8 mouse cellular contexts compared by ENCODE assay signal in genomic region chr2:62630446-62630845, GRCm38 (mm10). TPM values are rescaled to one million over a fixed set of nuclear protein-coding genes. Genes with fewer than 3 reads are reported as not detected.
DNase-seq lines count a peak whose midpoint lies in the region; ATAC-seq and TF ChIP-seq lines count a peak whose summit lies in the region.
"Had no signal": no experiment of that assay in that cellular context is flagged by ENCODE, and none has a peak within 500 bp of the region (broad histone marks: within the 10 kb centered on the region; RNA-seq: fewer than 3 reads in every experiment).

No protein-coding gene starts in this region.

- no peaks in the 10 kb centered on the region for H3K27me3 ChIP-seq in kidney, adult 2 months (replicated peaks; ENCODE audit: control insufficient read depth, insufficient read depth, low read length)
- no peaks in the 10 kb centered on the region for H3K27me3 ChIP-seq in kidney, embryonic 15.5 days
- no peaks in the 10 kb centered on the region for H3K27me3 ChIP-seq in Patski
- H3K27me3 ChIP-seq in hindbrain, embryonic 13.5 days: 0 out of 2 replicates have a peak, but pooled peaks cover 4% of the 10 kb centered on the region
- H3K27me3 ChIP-seq: embryonic facial prominence, embryonic 15.5 days had no signal

- no peak for ATAC-seq in kidney, embryonic 15.5 days (replicated peaks; ENCODE audit: low FRiP score)
- ATAC-seq in CD4-positive, CD25-positive, alpha-beta regulatory T cell, adult 4 months: peak; percentile 86
- peak; percentile 78 for ATAC-seq in Patski
- peak; percentile 36; the same call in 1 of the 2 replicates for ATAC-seq in hindbrain, embryonic 13.5 days (ENCODE audit: low FRiP score)

- no peak overlapping the region for H3K9ac ChIP-seq in kidney, embryonic 15.5 days
- no peak overlapping the region for H3K9ac ChIP-seq in hindbrain, embryonic 13.5 days
- H3K9ac ChIP-seq: embryonic facial prominence, embryonic 15.5 days had no signal

- 14% methylated on average over 6 of the region's 6 CpGs for WGBS in kidney, adult 2 months
- 23% methylated on average over 6 of the region's 6 CpGs for WGBS in kidney, embryonic 15.5 days
- 25% methylated on average over 6 of the region's 6 CpGs for WGBS in hindbrain, embryonic 13.5 days

- 0 out of 2 replicates have a peak, but pooled peaks have one; percentile 16 for TF ChIP-seq CTCF in kidney, adult 2 months (conservative IDR thresholded peaks at IDR 0.05; ENCODE audit: insufficient read depth, insufficient read length, low read depth, low read length)
- peak; percentile 64 for TF ChIP-seq CTCF in Patski (IDR thresholded peaks at IDR 0.05)

- DNase-seq in kidney, adult 2 months: peak; percentile 62
- DNase-seq in Patski (ENCODE audit: low read depth, low spot score): no peak
- DNase-seq in lung, postnatal 36 days: peak; percentile 65
- no peak for DNase-seq in adrenal gland, postnatal 4 days (ENCODE audit: low spot score in 2 of 2)

- H3K27ac ChIP-seq in kidney, adult 2 months (ENCODE audit: insufficient read depth, low read depth, low read length): no peak overlapping the region
- no peak overlapping the region for H3K27ac ChIP-seq in kidney, embryonic 15.5 days
- no peak overlapping the region for H3K27ac ChIP-seq in hindbrain, embryonic 13.5 days
- H3K27ac ChIP-seq: embryonic facial prominence, embryonic 15.5 days had no signal

- TF ChIP-seq POLR2A in kidney, adult 2 months (IDR thresholded peaks at IDR 0.05; ENCODE audit: low read depth, low read length): no peak

- in situ Hi-C loops in Patski (cut with MboI; ENCODE audit: low pct_unique_long_range_greater_than_20kb): loop anchor here (25.0 kb wide), 1 partner anchor 993 kb away; no protein-coding TSS in a partner anchor

- no peaks in the 10 kb centered on the region for H3K9me3 ChIP-seq in kidney, embryonic 15.5 days (replicated peaks)
- no peaks in the 10 kb centered on the region for H3K9me3 ChIP-seq in hindbrain, embryonic 13.5 days
- H3K9me3 ChIP-seq: embryonic facial prominence, embryonic 15.5 days had no signal

- H3K36me3 ChIP-seq in kidney, adult 2 months (ENCODE audit: control insufficient read depth, insufficient read depth, low read length): no peaks in the 10 kb centered on the region
- no peaks in the 10 kb centered on the region for H3K36me3 ChIP-seq in kidney, embryonic 15.5 days
- no peaks in the 10 kb centered on the region for H3K36me3 ChIP-seq in hindbrain, embryonic 13.5 days
- H3K36me3 ChIP-seq: embryonic facial prominence, embryonic 15.5 days had no signal

- no peaks in the 10 kb centered on the region for H3K4me1 ChIP-seq in kidney, adult 2 months (ENCODE audit: control insufficient read depth, insufficient read depth, low read length)
- no peaks in the 10 kb centered on the region for H3K4me1 ChIP-seq in kidney, embryonic 15.5 days
- H3K4me1 ChIP-seq in hindbrain, embryonic 13.5 days (replicated peaks): no peaks in the 10 kb centered on the region
- H3K4me1 ChIP-seq: embryonic facial prominence, embryonic 15.5 days had no signal

- POLR2A ChIA-PET in Patski (lab: Charles Lee): no interaction called here

- CTCF ChIA-PET in Patski (lab: Charles Lee): interaction anchor here (0.9 to 3.6 kb wide), 6 partner anchors 11 to 151 kb away, joined by 3 to 27 read pairs (median 3); no protein-coding TSS in a partner anchor

- no peak overlapping the region for H3K4me2 ChIP-seq in kidney, embryonic 15.5 days
- H3K4me2 ChIP-seq in hindbrain, embryonic 13.5 days: no peak overlapping the region
- H3K4me2 ChIP-seq: embryonic facial prominence, embryonic 15.5 days had no signal

- no peak overlapping the region for H3K4me3 ChIP-seq in kidney, adult 2 months (ENCODE audit: insufficient read depth, low read depth, low read length)
- H3K4me3 ChIP-seq in kidney, embryonic 15.5 days (replicated peaks): no peak overlapping the region
- no peak overlapping the region for H3K4me3 ChIP-seq in hindbrain, embryonic 13.5 days
- H3K4me3 ChIP-seq: embryonic facial prominence, embryonic 15.5 days had no signal

RNA-seq across cellular contexts. Expression of gene Ifih1, which starts 15.6 kb away (rescaled TPM):
- 4.4 and 5.0 TPM in 2 replicates for polyA plus RNA-seq in kidney, adult 2 months (2012; rRNA removed)
- polyA plus RNA-seq in kidney, embryonic 15.5 days (2015; fragmentation: Nextera tagmentation; extraction: Ambion mirVana): 2.7 and 3.1 TPM in 2 replicates
- polyA plus RNA-seq in CD4-positive, CD25-positive, alpha-beta regulatory T cell, adult 4 months (2017; shearing (Covaris generic)): 10 to 100 TPM; 30.2 to 35.3 TPM
- 3.2 TPM for polyA plus RNA-seq in Patski (2021)
- 1.2 and 1.5 TPM in 2 replicates for polyA plus RNA-seq in hindbrain, embryonic 13.5 days (2015; fragmentation: Nextera tagmentation; extraction: Ambion mirVana)
- total RNA-seq in adrenal gland, postnatal 4 days (2021): 10 to 100 TPM in 1 of 2 experiments, 1 to 10 TPM in 1; 8.8 to 10.6 TPM

RNA-seq across cellular contexts. Expression of gene Gca, which starts 33.6 kb away (rescaled TPM):
- polyA plus RNA-seq in kidney, adult 2 months (2012; rRNA removed): 14.9 and 20.1 TPM in 2 replicates
- 15.2 and 17.3 TPM in 2 replicates for polyA plus RNA-seq in kidney, embryonic 15.5 days (2015; fragmentation: Nextera tagmentation; extraction: Ambion mirVana)
- 1 to 10 TPM; 1.4 to 1.7 TPM for polyA plus RNA-seq in CD4-positive, CD25-positive, alpha-beta regulatory T cell, adult 4 months (2017; shearing (Covaris generic))
- polyA plus RNA-seq in Patski (2021): 7.6 TPM
- 3.3 and 3.7 TPM in 2 replicates for polyA plus RNA-seq in hindbrain, embryonic 13.5 days (2015; fragmentation: Nextera tagmentation; extraction: Ambion mirVana)
- 10 to 100 TPM in 1 of 2 experiments, 1 to 10 TPM in 1; 6.2 to 10.4 TPM for total RNA-seq in adrenal gland, postnatal 4 days (2021)

RNA-seq across cellular contexts. Expression of gene Fap, which starts 56.6 kb away (rescaled TPM):
- 0.31 and 0.41 TPM in 2 replicates for polyA plus RNA-seq in kidney, adult 2 months (2012; rRNA removed)
- 5.4 and 6.9 TPM in 2 replicates for polyA plus RNA-seq in kidney, embryonic 15.5 days (2015; fragmentation: Nextera tagmentation; extraction: Ambion mirVana)
- polyA plus RNA-seq in CD4-positive, CD25-positive, alpha-beta regulatory T cell, adult 4 months (2017; shearing (Covaris generic)): under 1 TPM in 1 of 2 experiments, not detected in 1; 0.27 TPM
- not detected for polyA plus RNA-seq in Patski (2021)
- polyA plus RNA-seq in hindbrain, embryonic 13.5 days (2015; fragmentation: Nextera tagmentation; extraction: Ambion mirVana): 1.7 TPM in 2 replicates
- 10 to 100 TPM; 10.3 to 12.0 TPM for total RNA-seq in adrenal gland, postnatal 4 days (2021)

Comparison
In these comparisons a context has a peak if more than half of its experiments do, and no peak if none do; other contexts are left out.
1. DNase-seq: peak in kidney, adult 2 months (single experiment) and lung, postnatal 36 days (single experiment); none in Patski (single experiment) and adrenal gland, postnatal 4 days (0 of 2).